Mouse (Mus musculus) ovary, adult 10 weeks (tissue): Measurements from ENCODE around the gene Mtr. TPM values are rescaled to one million over a fixed set of nuclear protein-coding genes. Genes with fewer than 3 reads are reported as not detected.

Experiments
- polyA plus RNA-seq: library from polyadenylated mRNA; stranded (reverse); fragments of 350-450 nt; fragmentation: Illumina TruSeq; extraction: RNeasy Lipid Tissue Mini Kit (QIAGEN cat#74804); gene quantifications from one replicate; pipeline ENCODE4 v1.2.3, GENCODE M21; 2014

The Mtr gene
- polyA plus RNA-seq = 40.4 TPM

DNA sequence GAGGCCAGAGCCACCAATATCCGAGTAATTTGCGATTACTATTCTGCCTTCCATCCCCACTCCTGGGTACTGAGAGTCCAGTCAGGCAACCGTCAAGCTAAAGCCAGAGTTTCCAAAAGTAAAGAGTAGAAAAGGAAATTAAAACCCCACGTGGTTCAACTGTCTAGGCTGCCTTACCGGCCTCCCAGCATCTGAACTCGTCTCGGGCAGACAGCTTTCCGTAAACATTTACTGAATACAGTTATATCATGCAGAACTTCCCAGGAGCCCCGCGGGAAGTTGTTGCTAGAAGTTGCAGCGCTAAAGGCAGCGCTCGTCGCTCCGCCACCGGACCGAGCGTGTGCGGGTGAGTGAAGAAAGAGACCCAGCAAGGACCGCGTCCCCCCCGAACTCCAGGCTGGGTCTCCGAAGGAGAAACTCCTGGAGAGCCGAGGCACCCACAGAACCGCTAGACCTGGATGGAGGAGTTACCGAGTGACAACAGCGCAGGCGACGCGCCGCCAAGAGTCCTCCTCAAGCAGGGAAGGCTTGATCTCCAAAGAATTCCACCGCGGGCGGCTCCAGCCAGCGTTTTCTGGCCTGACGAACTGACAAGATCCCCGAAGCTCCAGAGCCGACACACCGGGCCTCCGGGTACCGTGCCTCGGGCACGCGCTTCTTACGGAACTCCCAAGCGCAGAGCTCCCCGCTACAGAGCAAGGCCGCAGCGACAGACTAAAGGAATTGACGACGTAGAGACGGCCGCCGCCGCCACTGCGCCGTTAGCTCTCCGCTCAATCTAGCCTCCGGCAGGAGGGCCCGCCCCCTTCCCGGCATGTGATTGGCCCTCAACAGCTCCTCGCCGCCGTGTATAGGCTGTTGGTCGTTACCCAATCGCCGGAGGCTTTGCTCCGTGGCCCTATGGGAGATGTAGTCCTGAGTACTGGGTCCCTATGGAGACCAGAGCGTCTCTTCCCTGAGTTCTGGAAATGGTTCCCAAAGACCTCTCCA is at the start of gene Mtr:
TSS of gene Mtr (minus strand) at position 723 of the 990 bp plus-strand sequence.

Other genes starting within 250 kb of the Mtr start
- gene Ryr2, start 151.2 kb downstream of the Mtr start, polyA plus RNA-seq = 3.2 TPM
- not detected for gene Actn2, start 82.6 kb upstream of the Mtr start, polyA plus RNA-seq
- 18.1 TPM for gene Heatr1, start 136.9 kb upstream of the Mtr start, polyA plus RNA-seq
- 69.9 TPM for gene Lgals8, start 206.8 kb upstream of the Mtr start, polyA plus RNA-seq